Mouse (Mus musculus) ES-E14 (cell line): ENCODE measurements around the gene Mex3d.

Experiments used
- CHD2 ChIP-seq: IDR thresholded peaks from 2 replicates; pipeline ENCODE4 v1.6.1; 2014; ENCODE audit warnings: mild to moderate bottlenecking, low read depth, low read length, inconsistent platforms
- HCFC1 ChIP-seq: IDR thresholded peaks from 2 replicates; pipeline ENCODE4 v1.6.1; 2012; ENCODE audit warnings: low read length, inconsistent platforms, borderline replicate concordance; ENCODE audit not compliant: insufficient read depth
- MAFK ChIP-seq: IDR thresholded peaks from 2 replicates; pipeline ENCODE4 v1.6.1; 2014; ENCODE audit warnings: mild to moderate bottlenecking, low read depth, low read length, inconsistent platforms; ENCODE audit not compliant: insufficient read depth
- ZC3H11A ChIP-seq: IDR thresholded peaks from 2 replicates; pipeline ENCODE4 v1.6.1; 2012; ENCODE audit warnings: low read depth, mild to moderate bottlenecking, inconsistent platforms, low read length, borderline replicate concordance
- ZNF384 ChIP-seq: IDR thresholded peaks from 2 replicates; pipeline ENCODE4 v1.6.1; 2012; ENCODE audit warnings: low read depth, low read length, inconsistent platforms

DNA sequence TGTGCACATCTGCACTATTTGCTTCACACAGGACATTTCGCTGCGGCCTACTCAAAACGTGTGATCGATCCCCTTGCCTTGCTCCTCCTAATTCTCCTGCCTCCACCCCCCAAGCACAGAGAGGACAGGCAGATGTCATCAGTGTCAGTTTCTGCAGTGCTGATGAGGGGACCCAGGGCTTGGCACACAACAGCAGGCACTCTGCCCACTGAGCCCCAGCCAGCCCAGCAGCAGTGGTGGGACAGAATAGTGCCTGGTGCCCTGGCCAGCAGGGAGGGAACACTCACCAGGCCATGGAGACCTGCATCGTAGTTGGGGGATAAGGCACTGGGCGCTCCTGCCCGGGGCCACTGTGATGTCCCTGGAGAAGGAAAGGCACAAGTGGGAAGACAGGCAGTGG, 28.1 kb upstream of the Mex3d start:
- TF ChIP-seq HCFC1 (no peak), CHD2 (no peak), ZC3H11A (no peak), MAFK (no peak), ZNF384 (no peak)
